Mouse (Mus musculus): ENCODE data around the gene Sec22b.
A peak's percentile ranks its signal among the peaks of the same experiment; 100 is the strongest.

The Sec22b gene

DNA sequence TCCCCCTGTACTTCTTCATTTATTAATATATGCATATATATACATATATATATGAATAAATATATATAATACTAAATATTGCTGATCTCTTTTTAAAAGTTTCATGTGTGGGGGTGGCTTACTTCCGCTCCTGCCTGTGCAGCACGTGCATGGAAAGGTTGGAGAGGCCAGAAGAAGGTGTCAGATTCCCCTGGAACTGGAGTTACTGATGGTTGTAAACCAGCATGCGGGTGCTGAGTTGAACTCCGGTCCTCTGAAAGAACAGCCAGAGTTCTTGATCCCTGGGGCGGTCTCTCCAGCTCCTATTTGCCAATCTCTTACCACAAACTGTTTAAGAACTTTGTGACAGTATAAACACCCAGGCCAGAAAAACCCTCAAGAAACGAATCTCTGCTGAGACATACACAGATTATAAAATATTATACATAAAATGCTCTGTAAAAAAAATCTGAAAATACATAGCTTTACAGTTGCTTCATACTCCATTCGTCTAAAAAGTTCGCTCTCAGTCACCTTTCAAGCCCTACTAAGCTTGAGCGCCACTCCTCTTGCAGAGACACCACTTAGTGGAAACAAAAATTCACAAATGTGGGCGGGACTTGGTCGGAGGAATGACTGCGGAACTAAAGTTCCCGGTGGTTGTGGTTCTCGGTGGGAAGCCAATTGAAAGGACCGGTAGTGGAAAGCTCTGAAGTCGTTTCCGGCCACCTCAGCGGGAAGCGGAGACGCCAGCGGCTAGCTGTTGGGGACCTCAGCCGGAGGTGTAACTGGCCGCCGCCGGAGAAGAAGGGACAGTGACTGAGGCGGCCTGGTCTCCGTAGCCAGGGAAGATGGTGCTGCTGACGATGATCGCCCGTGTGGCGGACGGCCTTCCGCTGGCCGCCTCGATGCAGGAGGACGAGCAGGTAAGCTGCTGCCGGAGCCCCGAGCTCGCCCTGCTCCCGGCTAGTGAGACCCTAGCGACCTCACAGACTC is at the start of gene Sec22b:
Gene Sec22b, plus strand, starts transcription at position 675 of the 975 bp plus-strand sequence.
- peak; percentile 85 for DNase-seq (ENCODE audit: low read depth)

DNA sequence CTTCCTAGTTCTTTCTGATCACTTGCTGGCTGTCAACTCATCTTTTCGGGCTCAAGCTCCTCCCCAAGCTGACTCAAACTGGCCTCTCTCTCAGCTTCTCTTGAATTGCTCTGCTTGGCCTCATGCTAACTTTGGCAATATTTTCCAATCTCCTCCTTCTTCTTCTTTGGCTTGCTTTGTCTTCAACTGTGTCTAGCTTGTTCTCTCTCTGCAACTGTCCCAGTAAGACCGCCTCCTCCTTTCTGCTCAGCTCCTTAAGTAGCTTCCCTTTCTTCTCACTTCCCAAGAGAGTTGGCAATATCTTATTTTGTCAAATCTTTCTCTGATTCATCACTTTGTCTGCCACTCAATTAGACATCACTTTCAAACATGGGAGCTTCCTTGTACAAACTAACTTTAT is 49.2 kb upstream of the Sec22b start:
- no peak for DNase-seq (ENCODE audit: low read depth)

DNA sequence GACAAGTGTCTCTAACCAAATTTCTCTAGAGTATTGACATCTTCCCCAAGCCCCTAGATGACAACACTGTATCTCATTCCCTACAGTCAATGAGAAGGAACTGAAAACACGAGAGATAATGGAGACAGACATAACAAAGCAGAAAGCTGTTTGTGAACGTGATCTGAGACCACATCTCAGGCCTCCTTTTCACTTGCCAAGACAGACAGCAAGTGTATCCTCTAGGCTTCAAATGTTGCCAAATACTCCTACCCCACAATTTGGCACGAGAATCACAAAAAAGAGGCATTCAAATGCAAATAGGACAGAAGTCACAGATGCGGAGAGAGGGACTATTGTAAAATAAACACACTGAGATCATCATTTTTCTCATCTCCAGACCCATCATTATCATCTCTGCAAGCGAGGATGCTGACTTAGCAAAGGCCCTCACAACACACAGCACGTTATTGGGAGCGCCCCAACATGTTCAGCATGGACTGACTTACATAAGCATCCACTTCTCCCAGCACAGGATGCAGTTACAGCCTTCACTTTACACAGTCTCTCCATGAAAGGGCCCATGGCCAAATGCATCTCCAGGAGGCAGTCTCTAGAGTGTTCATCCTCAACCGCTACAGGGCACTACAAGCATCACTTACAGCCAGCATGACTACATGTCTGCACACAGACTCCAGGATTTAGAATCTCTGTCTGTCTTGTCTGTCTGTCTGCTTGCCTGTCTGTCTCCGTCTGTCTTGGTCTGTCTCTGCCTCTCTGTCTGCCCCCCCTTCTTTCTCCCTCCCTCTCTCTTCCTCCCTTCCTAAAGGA is 46.2 kb upstream of the Sec22b start:
- no peak for DNase-seq (ENCODE audit: low read depth)

DNA sequence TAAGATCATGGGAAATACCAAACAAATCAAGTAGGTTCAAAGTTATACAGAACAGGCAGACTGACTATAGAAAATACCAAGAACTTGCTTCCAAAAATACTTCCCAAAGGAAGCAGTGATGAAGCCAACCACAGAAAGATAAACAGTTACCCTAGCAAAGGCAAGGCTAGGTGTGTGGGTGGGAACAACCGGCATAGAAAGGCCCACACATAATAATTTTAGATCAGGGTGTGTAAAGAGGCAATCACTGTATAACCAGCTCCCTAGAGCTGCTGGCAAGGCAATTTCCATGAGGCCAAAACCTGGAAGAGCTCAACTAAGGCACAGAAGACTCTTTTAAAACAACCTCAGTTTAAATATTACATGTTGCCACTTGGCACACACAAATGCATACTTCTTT is 41.6 kb upstream of the Sec22b start:
- no peak for DNase-seq (ENCODE audit: low read depth)

DNA sequence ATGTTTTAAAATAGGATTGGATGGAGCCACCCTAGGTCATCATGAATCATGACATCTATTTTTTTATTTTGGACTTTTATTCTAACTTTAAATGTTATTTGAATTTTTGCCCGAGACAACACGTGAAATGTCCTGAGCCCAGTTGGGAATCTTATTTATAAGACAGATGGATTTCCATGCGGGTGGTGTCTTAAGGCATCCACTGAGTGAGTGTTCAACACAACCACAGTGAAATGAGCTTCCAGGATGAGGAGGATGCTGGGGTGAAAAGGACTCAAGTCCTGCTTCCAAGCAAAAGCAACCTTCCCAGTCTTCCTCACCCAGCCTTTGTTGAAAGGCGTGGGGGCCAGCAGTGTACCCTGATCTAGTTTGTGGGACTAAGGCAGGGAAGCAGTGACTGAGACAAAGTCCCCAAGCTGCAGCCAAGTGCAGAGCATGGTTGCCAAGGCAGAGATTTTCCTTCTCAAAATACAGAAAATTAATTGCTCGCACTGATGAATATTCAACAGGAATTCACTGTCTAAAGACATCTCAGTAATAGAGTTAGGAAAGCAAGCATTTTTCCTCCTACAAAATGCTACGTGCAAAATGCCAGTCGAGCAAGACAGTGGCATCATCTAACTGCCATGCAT is 40.1 kb upstream of the Sec22b start:
- no peak for DNase-seq (ENCODE audit: low read depth)

DNA sequence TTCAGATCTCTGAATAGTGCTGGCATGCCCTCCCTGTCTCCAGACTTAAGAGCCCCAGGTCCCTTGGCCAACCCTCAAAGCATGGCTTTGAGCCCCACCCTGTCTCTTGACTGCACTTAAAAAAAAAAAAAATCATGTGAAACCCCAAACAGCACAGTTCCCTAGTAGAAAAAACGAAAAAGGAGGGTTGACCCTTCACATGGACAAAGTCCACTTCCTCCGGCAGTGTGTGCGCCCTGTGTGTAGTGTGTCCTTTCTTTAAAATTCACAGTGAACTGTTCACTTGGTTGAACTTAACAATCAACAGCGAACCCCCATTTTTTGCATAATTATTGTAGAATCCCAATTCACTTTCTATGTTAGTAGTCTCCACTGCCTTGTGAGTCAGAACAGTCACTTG is 34.3 kb upstream of the Sec22b start:
- no peak for DNase-seq (ENCODE audit: low read depth)

DNA sequence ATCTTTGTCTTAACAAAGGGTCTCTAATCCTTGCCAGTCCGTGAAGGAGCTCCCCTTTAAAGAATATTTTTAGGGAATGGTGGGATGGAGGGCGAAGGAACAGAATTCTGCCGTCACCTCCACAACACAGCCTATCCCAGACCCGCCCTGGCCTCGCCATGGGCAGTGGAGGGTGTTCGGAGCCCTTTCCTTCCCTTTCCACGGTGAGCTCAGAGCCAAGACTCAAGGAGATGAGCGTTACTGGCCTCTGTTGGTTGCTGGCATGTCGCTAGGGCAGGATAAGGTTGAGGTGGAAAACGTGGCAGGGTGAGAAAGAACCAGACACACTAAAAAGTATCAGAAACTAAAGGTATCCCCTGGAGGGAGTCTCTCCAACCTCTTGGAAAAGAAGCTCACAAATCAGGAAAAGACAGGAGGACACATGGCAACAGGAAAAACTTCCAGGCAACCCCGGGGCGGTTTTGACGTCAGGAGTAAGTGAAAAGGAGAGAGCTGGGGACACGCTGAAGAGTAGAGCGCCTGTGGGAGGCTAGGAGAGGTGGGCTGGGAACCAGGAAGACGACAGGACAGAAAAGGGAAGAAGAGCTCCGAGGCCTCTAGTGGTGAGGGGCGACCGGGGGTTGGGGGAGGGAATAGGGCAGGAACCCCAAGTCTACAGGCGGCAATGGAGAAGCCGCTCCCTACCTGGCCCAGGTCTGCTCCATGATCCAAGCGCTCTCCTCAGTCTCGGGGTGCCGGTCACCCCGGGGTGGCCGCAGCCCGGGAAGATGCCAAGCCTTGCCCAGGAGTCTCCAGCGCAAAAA is 33.6 kb upstream of the Sec22b start:
- no peak for DNase-seq (ENCODE audit: low read depth)

DNA sequence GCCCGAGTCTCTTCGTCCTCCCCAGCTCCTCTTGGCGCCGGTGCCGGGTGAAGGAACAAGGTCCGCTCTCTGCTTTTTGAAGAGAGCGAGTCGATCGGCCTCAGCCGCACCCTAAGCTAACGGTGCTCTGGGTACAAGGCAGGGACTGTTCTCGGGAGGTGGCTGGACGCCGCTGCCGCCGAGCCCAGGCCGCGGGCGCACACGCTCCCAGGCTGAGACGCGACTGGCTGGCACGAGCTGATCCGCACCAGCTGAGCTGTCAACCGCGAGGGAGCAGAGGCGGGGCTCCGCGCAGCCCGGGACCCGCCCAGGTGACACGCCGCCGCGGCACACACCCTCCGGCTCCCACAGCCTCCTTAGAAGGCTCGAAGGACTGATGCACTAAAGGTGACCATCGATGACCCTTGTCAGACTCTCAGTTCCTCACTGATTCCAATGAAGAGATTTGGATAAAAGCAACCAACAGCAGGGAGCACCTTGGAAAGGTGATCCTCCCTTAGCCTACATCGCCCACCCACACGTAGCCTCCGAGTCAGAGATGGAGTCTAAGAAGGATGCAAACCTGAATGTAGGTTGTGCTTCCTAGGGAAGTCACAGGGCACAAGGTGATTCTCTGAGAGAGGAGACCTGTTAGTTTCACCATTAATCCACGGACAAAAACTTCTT is 32.8 kb upstream of the Sec22b start:
- DNase-seq (ENCODE audit: low read depth), result peak; percentile 46

DNA sequence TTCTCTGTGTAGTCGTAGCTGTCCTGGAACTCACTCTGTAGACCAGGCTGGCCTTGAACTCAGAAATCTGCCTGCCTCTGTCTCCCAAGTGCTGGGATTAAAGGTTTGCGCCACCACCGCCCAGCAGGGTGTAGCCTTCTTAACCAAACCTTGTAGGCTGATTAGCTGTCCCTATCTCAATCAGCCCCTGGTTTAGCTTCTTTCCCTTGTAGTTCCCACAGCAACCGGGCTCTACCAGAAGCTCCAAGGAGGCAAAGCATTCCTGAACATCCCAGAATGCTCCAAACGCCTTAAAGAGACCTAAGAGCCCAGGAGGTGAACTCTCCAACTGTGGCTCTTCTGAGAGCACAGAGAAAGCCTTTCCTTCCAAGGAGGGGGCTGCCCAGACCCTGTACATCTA is 32.3 kb upstream of the Sec22b start:
- DNase-seq (ENCODE audit: low read depth), result no peak

DNA sequence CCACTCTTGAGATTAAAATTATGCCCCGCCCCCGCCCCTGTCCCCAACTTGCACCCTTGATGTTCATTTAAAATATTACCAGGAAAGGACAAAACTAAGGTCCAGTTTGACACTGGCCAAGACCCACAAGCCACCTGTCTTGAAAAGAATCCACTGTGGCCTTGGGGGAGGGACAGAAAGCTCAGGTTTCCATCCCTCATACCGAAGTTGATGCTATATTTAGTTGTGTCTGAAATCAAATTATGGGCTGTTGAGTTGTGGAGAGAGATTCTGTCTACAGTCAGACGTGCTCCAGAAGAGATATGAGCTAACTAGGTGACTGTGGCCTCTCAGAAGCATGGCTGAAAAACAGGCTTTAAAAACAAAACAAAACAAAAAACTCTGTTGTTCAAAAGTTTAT is 31.3 kb upstream of the Sec22b start:
- DNase-seq (ENCODE audit: low read depth), result no peak

DNA sequence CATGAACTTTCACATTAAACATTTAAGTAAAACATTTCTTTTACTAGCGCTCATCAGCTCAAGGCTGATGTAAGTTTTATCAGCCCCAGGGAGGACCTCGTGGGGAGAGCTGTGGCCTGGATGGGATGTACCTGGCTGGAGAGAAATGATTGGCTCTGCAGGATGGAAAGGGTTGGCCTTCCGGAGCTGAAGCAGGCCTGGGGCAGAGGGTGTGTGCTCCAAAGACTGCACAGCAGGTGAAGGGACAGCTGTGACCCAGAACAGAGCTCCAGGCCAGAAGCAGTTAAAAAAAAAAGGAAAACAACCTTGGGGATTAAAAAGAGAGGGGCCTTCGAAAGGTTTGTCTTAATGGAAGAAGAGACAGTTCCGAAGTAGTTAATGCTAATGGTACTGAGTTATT is 26.2 kb upstream of the Sec22b start:
- no peak for DNase-seq (ENCODE audit: low read depth)

DNA sequence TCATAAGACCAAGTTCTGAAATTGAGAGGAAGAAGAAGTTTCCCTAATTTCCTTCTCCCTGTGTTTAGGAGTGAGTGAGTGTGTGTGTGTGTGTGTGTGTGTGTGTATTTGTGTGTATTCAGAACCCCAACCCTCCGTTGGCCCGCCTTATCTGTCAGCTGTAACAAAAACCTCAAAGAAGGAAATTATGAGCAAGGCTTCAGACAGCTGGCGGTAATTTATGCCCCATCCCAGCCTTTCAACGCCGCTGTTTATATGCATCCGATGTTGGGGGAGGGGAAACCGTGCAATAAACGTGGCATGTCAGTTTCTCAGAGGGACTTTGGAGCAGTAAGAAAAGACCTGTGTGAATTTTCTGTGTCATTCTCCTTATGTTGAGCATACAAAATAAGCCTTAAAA is 24.7 kb upstream of the Sec22b start:
- DNase-seq (ENCODE audit: low read depth), result no peak

DNA sequence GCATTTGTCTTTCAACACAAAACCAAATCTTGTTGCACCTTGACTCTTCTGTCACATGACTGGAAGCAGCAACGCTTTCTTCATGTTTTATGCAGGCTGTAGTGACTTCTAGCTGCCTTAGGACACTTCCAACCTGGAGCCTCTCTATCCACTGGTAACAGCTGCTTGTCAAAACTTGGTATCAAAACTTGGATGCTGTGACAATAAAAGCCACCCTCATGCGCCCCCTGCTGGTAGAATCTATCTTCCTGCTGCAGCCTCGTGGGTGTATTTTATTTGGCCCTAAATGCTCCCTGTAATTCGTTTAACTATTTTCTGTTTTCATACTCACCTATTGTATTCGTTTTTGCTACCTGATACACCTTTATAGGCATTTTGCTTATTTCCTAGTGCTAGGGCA is 21.8 kb upstream of the Sec22b start:
- no peak for DNase-seq (ENCODE audit: low read depth)

DNA sequence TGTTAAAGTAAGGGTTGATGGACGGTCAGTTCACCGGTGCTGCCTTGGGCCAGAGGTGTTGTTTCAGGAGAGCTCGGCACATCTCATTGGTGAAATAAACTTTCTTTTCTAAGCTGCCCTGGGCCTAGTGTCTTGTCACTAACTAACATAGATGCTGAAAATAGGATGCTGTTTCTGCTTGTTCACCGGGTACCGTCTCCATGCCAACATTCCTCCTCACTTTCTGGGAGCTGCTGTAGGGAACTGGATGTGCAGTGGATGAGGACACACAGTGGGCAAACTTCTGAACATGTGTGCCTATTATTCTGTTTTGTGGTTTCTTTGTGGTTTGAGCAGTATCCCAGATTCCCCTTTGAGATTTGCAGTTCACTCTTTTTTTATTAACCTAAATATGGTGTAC is 19.4 kb upstream of the Sec22b start:
- DNase-seq (ENCODE audit: low read depth), result no peak

DNA sequence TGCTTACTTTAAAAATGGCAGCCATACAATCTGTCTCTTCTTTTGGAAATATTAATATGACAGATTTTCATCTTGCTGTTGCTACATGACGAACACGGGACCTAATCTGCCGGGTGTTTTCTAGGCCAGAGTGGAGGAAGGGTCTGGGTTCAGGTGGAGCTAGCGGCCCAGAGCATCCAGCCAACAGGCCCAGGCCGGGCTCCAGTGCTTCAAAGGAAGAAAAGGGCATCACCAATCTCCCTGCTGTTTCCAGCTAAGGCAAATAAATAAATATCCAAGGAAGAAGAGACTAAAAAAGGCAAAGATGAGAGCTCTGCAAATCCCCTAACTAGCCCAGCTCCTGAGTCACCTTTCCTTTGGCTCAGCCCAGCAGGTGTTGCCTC is 13.2 kb upstream of the Sec22b start:
- DNase-seq (ENCODE audit: low read depth), result no peak

DNA sequence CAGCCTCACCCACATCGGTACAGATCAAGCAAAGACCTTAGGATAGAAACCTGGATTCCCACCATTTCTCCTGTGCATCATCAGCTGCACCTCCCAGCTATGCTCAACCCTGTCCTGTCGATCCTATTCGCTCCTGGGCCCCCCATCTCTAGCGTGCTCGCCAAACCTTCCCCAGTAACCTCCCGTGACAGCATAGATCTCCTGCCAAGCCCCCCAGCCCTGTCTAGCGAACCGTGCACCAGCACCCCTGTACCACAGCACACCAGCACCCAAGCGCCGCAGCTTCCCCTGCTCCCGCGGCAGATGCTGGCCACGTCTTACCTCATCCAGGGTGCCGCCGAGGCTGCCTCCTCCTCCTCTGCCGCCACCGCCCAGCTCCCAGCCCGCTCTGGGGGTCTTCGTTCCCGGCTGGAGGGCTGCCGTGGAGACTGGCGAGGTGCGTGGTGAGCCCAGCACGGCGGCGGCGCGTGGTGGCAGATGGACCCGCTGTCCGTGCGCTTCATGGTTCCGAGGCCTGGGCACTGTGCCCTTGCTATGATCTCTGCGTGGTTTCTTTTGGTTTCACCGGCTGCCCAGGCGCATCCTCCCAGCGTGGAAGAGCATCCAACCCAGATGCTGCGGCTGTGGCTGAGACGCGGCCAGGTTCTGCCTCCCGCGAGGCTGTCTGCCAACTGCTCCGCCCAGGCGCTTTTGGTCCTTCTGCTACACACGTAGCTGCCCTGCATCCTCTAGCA is 12.7 kb upstream of the Sec22b start, which contains the start of gene Pde4dip:
Gene Pde4dip, minus strand, starts transcription at position 540 of the 734 bp plus-strand sequence.
- no peak for DNase-seq (ENCODE audit: low read depth)

DNA sequence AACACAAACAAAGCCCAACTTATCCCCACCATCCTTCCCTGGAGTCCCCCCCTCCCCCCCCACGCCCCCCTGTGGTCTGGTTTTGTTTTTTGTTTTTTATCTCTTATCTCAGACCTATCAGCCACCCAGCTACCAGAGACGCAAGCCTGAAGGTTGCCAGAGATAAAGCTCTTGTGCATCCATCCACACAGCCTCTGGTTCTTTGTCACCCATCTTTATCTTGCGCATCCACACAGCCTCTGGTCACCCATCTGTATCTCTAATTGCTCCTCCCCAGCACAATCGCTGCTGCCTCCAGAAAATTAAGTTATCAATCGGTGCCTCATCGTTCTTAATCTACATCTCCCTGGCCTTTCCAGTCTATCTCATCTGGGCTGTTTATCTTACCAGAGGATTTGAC is 10.8 kb upstream of the Sec22b start:
- no peak for DNase-seq (ENCODE audit: low read depth)

DNA sequence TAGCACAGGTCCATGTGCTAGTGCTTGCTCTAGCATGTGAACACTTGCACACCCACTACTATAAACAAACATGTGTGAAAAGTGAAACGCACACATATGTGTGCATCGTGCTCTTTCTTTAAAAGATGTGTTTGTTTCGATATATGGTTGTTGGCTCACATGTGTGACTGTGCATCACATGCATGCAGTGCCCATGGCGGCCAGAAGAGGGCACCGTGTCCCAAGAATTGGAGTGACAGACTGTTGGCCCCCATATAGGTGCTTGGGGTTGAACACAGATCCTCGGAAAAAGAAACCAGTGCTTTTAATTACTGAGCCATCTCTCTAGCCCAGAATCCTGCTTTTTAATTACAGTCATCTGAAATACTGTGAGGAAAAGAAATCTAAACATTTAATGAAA is 6.3 kb upstream of the Sec22b start:
- DNase-seq (ENCODE audit: low read depth), result no peak

DNA sequence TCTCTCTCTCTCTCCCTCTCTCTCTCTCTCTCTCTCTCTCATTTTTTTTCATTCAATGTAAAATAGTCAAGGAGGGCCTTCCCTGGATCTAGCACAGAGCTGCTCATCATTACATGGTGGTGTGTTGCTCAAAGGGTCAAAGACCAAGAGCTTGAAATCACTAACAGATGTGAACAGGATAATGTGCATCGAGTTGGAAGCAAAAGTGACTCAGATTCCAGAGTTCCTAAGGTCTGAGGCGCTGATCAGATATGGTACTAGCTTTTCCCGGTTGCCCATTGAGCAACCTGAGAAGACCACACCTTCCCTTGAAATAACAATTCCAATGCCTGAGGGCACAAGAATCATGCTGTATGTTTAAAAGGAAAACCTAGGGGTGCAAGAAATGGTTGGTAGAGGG is 2.6 kb upstream of the Sec22b start:
- DNase-seq (ENCODE audit: low read depth), result no peak

DNA sequence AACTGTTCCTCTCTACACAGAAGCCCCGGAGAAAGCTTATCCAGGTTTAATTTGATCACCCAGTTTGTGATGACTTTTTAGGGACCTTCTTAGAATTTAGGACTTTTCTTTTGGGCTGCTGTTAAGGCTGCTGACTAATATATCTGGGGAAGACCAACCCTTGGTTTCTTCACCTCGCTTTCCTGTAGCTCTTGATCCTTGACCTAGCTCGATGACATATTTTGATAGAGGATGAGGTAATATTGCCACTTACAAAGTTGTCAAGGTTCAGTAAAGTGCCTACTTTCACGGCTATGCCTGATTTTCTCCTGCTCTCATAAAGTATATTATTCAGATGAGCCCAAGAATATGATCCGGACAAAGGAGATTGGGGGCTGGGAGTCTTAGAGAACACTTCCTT is 596 bp downstream of the Sec22b start:
- no peak for DNase-seq (ENCODE audit: low read depth)

DNA sequence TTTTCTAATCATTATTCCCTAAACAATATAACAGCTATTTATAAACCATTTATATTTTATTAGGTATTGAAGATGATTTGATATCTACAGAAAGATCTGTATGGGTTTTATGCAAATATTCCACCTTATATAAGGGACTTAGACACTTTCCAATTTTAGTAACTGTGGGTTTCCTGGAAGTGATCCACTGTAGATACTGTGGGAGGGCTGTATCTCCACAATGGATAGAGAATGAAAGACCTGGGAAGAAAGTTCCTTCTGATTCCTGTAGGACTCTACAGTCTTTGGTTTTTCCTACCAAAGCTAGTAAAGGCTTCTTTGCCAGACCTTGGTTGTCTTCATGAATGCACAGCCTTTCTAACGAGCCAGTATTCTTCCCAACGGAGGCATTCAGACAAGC is 8.7 kb downstream of the Sec22b start:
- no peak for DNase-seq (ENCODE audit: low read depth)
